ENCODE assay signal across 12 mouse cellular contexts in the genomic region with DNA sequence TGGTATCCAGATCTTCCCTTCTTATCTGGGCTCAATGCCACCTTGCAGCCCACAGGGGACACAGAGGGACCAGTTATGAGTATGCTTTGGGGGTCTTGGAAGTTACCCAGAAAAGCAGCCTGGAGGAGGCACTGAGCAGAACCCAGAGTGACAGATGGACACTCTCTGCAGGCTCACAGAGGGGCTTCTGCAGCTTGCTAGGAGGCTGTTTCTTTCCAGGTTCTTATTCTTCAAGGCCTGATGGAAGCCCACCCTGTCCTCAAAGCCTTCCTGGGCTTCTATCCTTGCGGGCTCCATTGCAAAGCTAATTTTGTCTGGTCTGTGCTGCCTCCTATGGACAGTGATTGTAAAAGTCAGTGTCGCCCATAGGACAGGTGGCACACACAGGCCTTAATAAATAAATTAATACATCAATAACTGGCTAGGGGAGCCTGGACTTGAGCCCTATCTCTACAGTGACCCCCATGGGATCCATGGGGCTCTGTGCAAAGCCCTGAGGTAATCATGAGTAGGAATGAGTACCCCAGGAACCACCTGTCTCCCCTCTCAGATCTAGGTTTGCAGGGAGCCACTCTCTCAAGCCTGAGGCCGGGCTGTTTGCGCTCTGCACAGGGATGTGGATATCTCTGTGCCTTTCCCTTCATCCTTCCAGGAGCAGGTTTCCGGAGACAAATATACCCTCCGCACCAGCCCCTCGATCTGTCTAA.
DNase-seq lines count a peak whose midpoint lies in the region; ATAC-seq and TF ChIP-seq lines count a peak whose summit lies in the region.
"Had no signal": no experiment of that assay in that cellular context is flagged by ENCODE, and none has a peak within 500 bp of the region (broad histone marks: within the 10 kb centered on the region; RNA-seq: fewer than 3 reads in every experiment).

No protein-coding gene starts in this region.

- H3K36me3 ChIP-seq in kidney, postnatal 0 days (ENCODE audit: insufficient read depth, low read length): no peaks in the 10 kb centered on the region
- no peaks in the 10 kb centered on the region for H3K36me3 ChIP-seq in hindbrain, postnatal 0 days (ENCODE audit: insufficient read depth, low read length)
- H3K36me3 ChIP-seq: heart, embryonic 13.5 days; liver, embryonic 13.5 days had no signal

- TF ChIP-seq CTCF in kidney, postnatal 0 days (IDR thresholded peaks at IDR 0.05; ENCODE audit: low read depth): peak; percentile 32
- TF ChIP-seq CTCF in hindbrain, postnatal 0 days (IDR thresholded peaks at IDR 0.05; ENCODE audit: low read depth): peak; percentile 63

- H3K27me3 ChIP-seq in kidney, postnatal 0 days (ENCODE audit: insufficient read depth, low read length): no peaks in the 10 kb centered on the region
- no peaks in the 10 kb centered on the region for H3K27me3 ChIP-seq in hindbrain, postnatal 0 days (ENCODE audit: insufficient read depth, low read length)
- H3K27me3 ChIP-seq: heart, embryonic 13.5 days; liver, embryonic 13.5 days had no signal

- H3K27ac ChIP-seq in kidney, postnatal 0 days: no peak overlapping the region
- H3K27ac ChIP-seq in hindbrain, postnatal 0 days: peak overlapping the region; percentile 61
- H3K27ac ChIP-seq: heart, embryonic 13.5 days; liver, embryonic 13.5 days had no signal

- no peaks in the 10 kb centered on the region for H3K4me1 ChIP-seq in kidney, postnatal 0 days (replicated peaks; ENCODE audit: insufficient read depth, low read length)
- H3K4me1 ChIP-seq in hindbrain, postnatal 0 days (ENCODE audit: insufficient read depth, low read length): peaks cover 7% of the 10 kb centered on the region; the same call in 1 of the 2 replicates
- H3K4me1 ChIP-seq: liver, embryonic 13.5 days had no signal

- 74% methylated on average over 7 of the region's 7 CpGs for WGBS in kidney, postnatal 0 days
- 50% methylated on average over 7 of the region's 7 CpGs for WGBS in hindbrain, postnatal 0 days

- no peak for ATAC-seq in kidney, postnatal 0 days (replicated peaks; ENCODE audit: low FRiP score, low read depth)
- peak; percentile 53 for ATAC-seq in hindbrain, postnatal 0 days
- ATAC-seq in CD4-positive, CD25-positive, alpha-beta regulatory T cell, adult 4 months: no peak
- ATAC-seq: activated CD4-positive, CD25-positive, alpha-beta regulatory T cell, adult 4 months had no signal

- H3K9ac ChIP-seq in kidney, postnatal 0 days (ENCODE audit: low read depth, low read length): no peak overlapping the region
- H3K9ac ChIP-seq in hindbrain, postnatal 0 days (replicated peaks; ENCODE audit: low read length): 0 out of 2 replicates have a peak overlapping the region, but pooled peaks have one; percentile 19
- H3K9ac ChIP-seq: heart, embryonic 13.5 days; liver, embryonic 13.5 days had no signal

- no peak for DNase-seq in kidney, postnatal 0 days (ENCODE audit: low spot score)
- DNase-seq in kidney, adult 18-20 months: no peak
- DNase-seq in embryo, embryonic 10.5 days (ENCODE audit: low spot score): peak; percentile 26
- DNase-seq in hindbrain, postnatal 0 days (ENCODE audit: low spot score): peak; percentile 75
- peak; percentile 51 for DNase-seq in retina, embryonic 14.5 days (ENCODE audit: low spot score)
- DNase-seq in adrenal gland, adult 2 months: no peak
- DNase-seq in gastrocnemius, adult 18-20 months (ENCODE audit: low spot score): no peak
- DNase-seq: liver, embryonic 13.5 days had no signal

- H3K4me3 ChIP-seq in kidney, postnatal 0 days (replicated peaks; ENCODE audit: low read depth, low read length): no peak overlapping the region
- H3K4me3 ChIP-seq in hindbrain, postnatal 0 days (ENCODE audit: low read length): no peak overlapping the region
- H3K4me3 ChIP-seq: heart, embryonic 13.5 days; liver, embryonic 13.5 days; myocyte had no signal

- no peaks in the 10 kb centered on the region for H3K9me3 ChIP-seq in kidney, postnatal 0 days (replicated peaks; ENCODE audit: low read length)
- H3K9me3 ChIP-seq in hindbrain, postnatal 0 days (ENCODE audit: low read length): no peaks in the 10 kb centered on the region
- H3K9me3 ChIP-seq: heart, embryonic 13.5 days; liver, embryonic 13.5 days had no signal

- no peak overlapping the region for H3K4me2 ChIP-seq in kidney, postnatal 0 days (ENCODE audit: low read length)
- H3K4me2 ChIP-seq in hindbrain, postnatal 0 days (ENCODE audit: low read depth, low read length): no peak overlapping the region
- H3K4me2 ChIP-seq: heart, embryonic 13.5 days; liver, embryonic 13.5 days had no signal

Comparison
In these comparisons a context has a peak if more than half of its experiments do, and no peak if none do; other contexts are left out.
1. DNase-seq: peak in embryo, embryonic 10.5 days (single experiment), hindbrain, postnatal 0 days (single experiment) and retina, embryonic 14.5 days (single experiment); none in kidney, postnatal 0 days (single experiment), kidney, adult 18-20 months (single experiment), adrenal gland, adult 2 months (single experiment) and gastrocnemius, adult 18-20 months (single experiment).